Comparison of ENCODE assay signal across 8 mouse cellular contexts in genomic region chr6:119903081-119903789, GRCm38 (mm10). TPM values are rescaled to one million over a fixed set of nuclear protein-coding genes. Genes with fewer than 3 reads are reported as not detected.
DNase-seq lines count a peak whose midpoint lies in the region; ATAC-seq lines count a peak whose summit lies in the region.

No protein-coding gene starts in this region.

- no peaks in the 10 kb centered on the region for H3K36me3 ChIP-seq in heart, embryonic 11.5 days (ENCODE audit: control insufficient read depth, insufficient read depth, low read length)
- peaks cover 5% of the 10 kb centered on the region; the same call in 1 of the 2 replicates for H3K36me3 ChIP-seq in forebrain, embryonic 14.5 days (ENCODE audit: control insufficient read depth, insufficient read depth, low read length)
- no peaks in the 10 kb centered on the region for H3K36me3 ChIP-seq in liver, embryonic 16.5 days (ENCODE audit: control insufficient read depth, insufficient read depth)

- H3K27me3 ChIP-seq in heart, embryonic 11.5 days (ENCODE audit: control insufficient read depth, insufficient read depth, low read length), result no peaks in the 10 kb centered on the region
- no peaks in the 10 kb centered on the region for H3K27me3 ChIP-seq in forebrain, embryonic 14.5 days (replicated peaks; ENCODE audit: control insufficient read depth, insufficient read depth, low read length)
- H3K27me3 ChIP-seq in liver, embryonic 16.5 days (ENCODE audit: control insufficient read depth, insufficient read depth, low read depth, low read length), result no peaks in the 10 kb centered on the region

- peak overlapping the region; percentile 90 for H3K4me3 ChIP-seq in heart, embryonic 11.5 days (ENCODE audit: low read depth, low read length)
- peak overlapping the region; percentile 93 for H3K4me3 ChIP-seq in forebrain, embryonic 14.5 days (ENCODE audit: low read depth, low read length)
- peak overlapping the region; percentile 90 for H3K4me3 ChIP-seq in liver, embryonic 16.5 days (ENCODE audit: low read depth, low read length)

- no peak for ATAC-seq in heart, embryonic 11.5 days (replicated peaks; ENCODE audit: insufficient number of reproducible peaks, low FRiP score, low TSS enrichment)
- ATAC-seq in forebrain, embryonic 14.5 days, result no peak
- no peak for ATAC-seq in liver, embryonic 16.5 days (ENCODE audit: low read depth)
- ATAC-seq in inflammation-experienced regulatory T-cells, adult 6 months, result no peak

- H3K9ac ChIP-seq in heart, embryonic 11.5 days (ENCODE audit: low read depth, low read length), result peak overlapping the region; percentile 94
- peak overlapping the region; percentile 95 for H3K9ac ChIP-seq in forebrain, embryonic 14.5 days (ENCODE audit: low read length)
- H3K9ac ChIP-seq in liver, embryonic 16.5 days (ENCODE audit: low read depth, low read length), result peak overlapping the region; percentile 91

- H3K9me3 ChIP-seq in heart, embryonic 11.5 days (replicated peaks; ENCODE audit: control insufficient read depth, low read length), result no peaks in the 10 kb centered on the region
- no peaks in the 10 kb centered on the region for H3K9me3 ChIP-seq in forebrain, embryonic 14.5 days (replicated peaks; ENCODE audit: control insufficient read depth, low read length)
- H3K9me3 ChIP-seq in liver, embryonic 16.5 days (replicated peaks; ENCODE audit: control insufficient read depth, low read length), result no peaks in the 10 kb centered on the region

- H3K27ac ChIP-seq in heart, embryonic 11.5 days (ENCODE audit: low read depth, low read length), result peak overlapping the region; percentile 97
- peak overlapping the region; percentile 90; the same call in 1 of the 2 replicates for H3K27ac ChIP-seq in forebrain, embryonic 14.5 days (ENCODE audit: low read depth, low read length)
- H3K27ac ChIP-seq in liver, embryonic 16.5 days (ENCODE audit: low read length), result peak overlapping the region; percentile 96

- H3K4me2 ChIP-seq in heart, embryonic 11.5 days, result peak overlapping the region; percentile 81
- H3K4me2 ChIP-seq in forebrain, embryonic 14.5 days (ENCODE audit: low read length), result peak overlapping the region; percentile 76
- peak overlapping the region; percentile 66 for H3K4me2 ChIP-seq in liver, embryonic 16.5 days (ENCODE audit: low read depth, low read length)

- no peak for DNase-seq in heart, postnatal 4 days
- DNase-seq in MN1 (ENCODE audit: low spot score), result peak; percentile 52
- DNase-seq in forebrain, embryonic 14.5 days (ENCODE audit: low spot score), result peak; percentile 4
- DNase-seq in right cerebral cortex, postnatal 36 days (ENCODE audit: low spot score in 2 of 2), result no peak
- DNase-seq in thymus, adult 18-20 months, result no peak

- H3K4me1 ChIP-seq in heart, embryonic 11.5 days (ENCODE audit: control insufficient read depth, insufficient read depth, low read length), result 0 out of 2 replicates have a peak, but pooled peaks cover 2% of the 10 kb centered on the region
- peaks cover 3% of the 10 kb centered on the region; the same call in 1 of the 2 replicates for H3K4me1 ChIP-seq in forebrain, embryonic 14.5 days (ENCODE audit: control insufficient read depth, insufficient read depth, low read length)
- H3K4me1 ChIP-seq in liver, embryonic 16.5 days (ENCODE audit: control insufficient read depth, low read depth, low read length), result peaks cover 10% of the 10 kb centered on the region

- WGBS in heart, embryonic 11.5 days (ENCODE audit: insufficient replicate concordance), result 17% methylated on average over 15 of the region's 15 CpGs
- 19% methylated on average over 15 of the region's 15 CpGs for WGBS in forebrain, embryonic 14.5 days
- 17% methylated on average over 15 of the region's 15 CpGs for WGBS in liver, embryonic 16.5 days (ENCODE audit: insufficient replicate concordance)

RNA-seq across cellular contexts. Expression of gene Rad52, which starts 0.7 kb away (rescaled TPM):
- polyA plus RNA-seq in heart, embryonic 11.5 days (2014; fragmentation: Nextera tagmentation; extraction: Ambion mirVana), result 10.9 and 18.4 TPM in 2 replicates
- total RNA-seq in heart, postnatal 4 days (2021), result 10 to 100 TPM; 14.8 to 15.4 TPM
- 21.8 and 22.4 TPM in 2 replicates for polyA plus RNA-seq in forebrain, embryonic 14.5 days (2014; fragmentation: Nextera tagmentation; extraction: Ambion mirVana)
- polyA plus RNA-seq in liver, embryonic 16.5 days (2015; fragmentation: Nextera tagmentation; extraction: Ambion mirVana), result 8.3 and 8.7 TPM in 2 replicates
- 10 to 100 TPM; 32.2 to 59.2 (median 46.8) TPM for polyA plus RNA-seq in inflammation-experienced regulatory T-cells, adult 6 months (2017; shearing (Covaris generic))

RNA-seq across cellular contexts. Expression of gene Erc1, which starts 55.3 kb away (rescaled TPM):
- polyA plus RNA-seq in heart, embryonic 11.5 days (2014; fragmentation: Nextera tagmentation; extraction: Ambion mirVana), result 17.6 and 21.8 TPM in 2 replicates
- total RNA-seq in heart, postnatal 4 days (2021), result 10 to 100 TPM; 42.2 to 44.4 TPM
- 28.1 and 37.7 TPM in 2 replicates for polyA plus RNA-seq in forebrain, embryonic 14.5 days (2014; fragmentation: Nextera tagmentation; extraction: Ambion mirVana)
- polyA plus RNA-seq in liver, embryonic 16.5 days (2015; fragmentation: Nextera tagmentation; extraction: Ambion mirVana), result 2.4 and 2.7 TPM in 2 replicates
- 1 to 10 TPM; 6.8 to 7.8 (median 7.3) TPM for polyA plus RNA-seq in inflammation-experienced regulatory T-cells, adult 6 months (2017; shearing (Covaris generic))

Comparison
In these comparisons a context has a peak if more than half of its experiments do, and no peak if none do; other contexts are left out.
1. DNase-seq: peak in MN1 (single experiment) and forebrain, embryonic 14.5 days (single experiment); none in heart, postnatal 4 days (single experiment), right cerebral cortex, postnatal 36 days (0 of 2) and thymus, adult 18-20 months (0 of 2).
2. Peak in every context shown above with its lines, with median percentiles within 50 percentile points of each other: H3K27ac ChIP-seq, H3K4me2 ChIP-seq, H3K4me3 ChIP-seq and H3K9ac ChIP-seq.